Mouse (Mus musculus): Measurements from ENCODE around the gene Nudt7.

The Nudt7 gene

DNA sequence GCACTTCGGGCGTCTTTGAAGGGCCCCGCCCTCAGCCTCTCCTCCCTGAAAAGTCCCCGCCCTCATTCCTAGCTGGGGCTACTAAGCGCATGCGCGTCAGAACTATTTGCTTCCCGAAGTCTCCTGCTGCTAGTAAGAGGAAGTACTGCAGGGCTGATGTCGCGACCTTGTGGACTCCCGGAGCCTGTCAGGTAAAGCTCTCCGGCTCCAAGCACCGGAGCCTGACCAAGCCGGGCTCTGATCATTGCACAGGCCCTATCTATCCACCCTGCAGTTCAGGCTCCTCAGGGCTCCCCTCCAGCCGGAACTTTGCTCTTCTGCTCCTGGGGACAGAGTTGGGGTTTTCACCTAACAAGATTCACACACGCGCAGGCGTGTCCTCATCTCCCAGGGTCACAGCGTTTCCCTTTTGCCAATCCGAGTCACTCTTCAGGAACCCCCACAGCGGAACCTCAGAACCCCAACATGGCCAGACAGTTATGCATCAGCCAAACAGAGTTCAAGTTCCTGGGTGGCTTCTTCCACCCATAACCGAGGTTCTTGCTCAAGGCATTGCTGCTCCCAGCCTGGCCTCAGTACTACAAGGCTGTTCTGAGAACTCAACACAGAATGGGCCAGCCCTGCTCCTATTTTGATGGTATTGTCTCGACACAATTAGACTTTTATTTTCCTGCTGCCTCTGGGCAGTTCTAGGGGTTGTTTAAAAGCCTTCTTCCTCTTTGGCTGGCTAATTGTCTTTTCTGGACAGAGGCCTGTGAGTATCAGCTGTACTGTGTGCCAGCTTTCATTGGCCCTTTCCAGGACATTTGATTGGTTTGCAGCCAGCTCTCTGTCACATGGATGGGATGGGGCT, at the start of gene Nudt7:
Nudt7 (plus strand) TSS at position 48 of the 853 bp plus-strand sequence.
- DNase-seq: peak; percentile 57

GRCm38 (mm10) chr8:114087932-114088331, 45.4 kb upstream of the Nudt7 start:
- no peak for DNase-seq

DNA sequence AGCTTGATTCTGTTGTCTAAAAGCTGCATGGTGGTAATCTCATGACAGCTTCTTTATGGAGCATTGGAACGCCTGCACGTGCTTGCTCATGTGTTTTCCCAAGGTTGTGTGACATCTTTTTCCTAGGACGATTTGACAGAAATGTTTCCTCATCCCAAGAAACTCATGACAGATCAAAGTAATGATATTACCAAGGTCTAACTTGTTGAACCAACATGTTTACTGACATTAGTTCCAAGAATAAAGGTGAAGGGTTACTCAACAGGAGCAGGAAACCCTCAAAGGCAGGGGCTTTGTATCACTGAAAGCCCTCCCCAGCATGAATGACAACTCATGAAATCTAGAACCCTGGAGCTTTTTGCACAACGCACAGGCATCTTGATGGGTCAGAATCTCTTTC, 42.6 kb upstream of the Nudt7 start:
- DNase-seq: no peak

- DNase-seq: no peak
These were observed 40.0 kb upstream of the Nudt7 start for GRCm38 (mm10) chr8:114093321-114093720.

GRCm38 (mm10) chr8:114094526-114094925, 38.8 kb upstream of the Nudt7 start:
- DNase-seq: no peak

GRCm38 (mm10) chr8:114100561-114101206, 32.7 kb upstream of the Nudt7 start:
- DNase-seq: no peak

DNA sequence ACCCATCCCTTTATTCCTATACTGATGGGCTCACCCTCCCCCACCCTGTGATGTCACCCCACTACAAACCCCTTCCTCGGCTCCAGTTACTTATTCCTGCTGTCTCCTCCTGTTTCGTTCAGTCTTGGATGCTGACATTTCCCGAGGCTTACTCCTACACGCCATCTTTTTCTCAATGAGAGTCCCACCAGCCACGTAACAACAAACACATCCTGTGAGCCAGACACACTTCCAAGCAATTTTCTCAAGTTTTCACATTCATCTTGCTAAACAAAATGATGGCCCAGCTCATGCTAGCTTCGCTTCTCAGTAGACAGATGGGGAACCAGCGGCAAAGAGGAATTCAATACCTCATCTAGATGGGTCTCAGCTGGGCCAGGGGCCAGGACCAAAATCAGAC, 30.0 kb upstream of the Nudt7 start:
- DNase-seq: no peak

- DNase-seq: no peak
These were observed 27.4 kb upstream of the Nudt7 start for GRCm38 (mm10) chr8:114105971-114106370.

DNA sequence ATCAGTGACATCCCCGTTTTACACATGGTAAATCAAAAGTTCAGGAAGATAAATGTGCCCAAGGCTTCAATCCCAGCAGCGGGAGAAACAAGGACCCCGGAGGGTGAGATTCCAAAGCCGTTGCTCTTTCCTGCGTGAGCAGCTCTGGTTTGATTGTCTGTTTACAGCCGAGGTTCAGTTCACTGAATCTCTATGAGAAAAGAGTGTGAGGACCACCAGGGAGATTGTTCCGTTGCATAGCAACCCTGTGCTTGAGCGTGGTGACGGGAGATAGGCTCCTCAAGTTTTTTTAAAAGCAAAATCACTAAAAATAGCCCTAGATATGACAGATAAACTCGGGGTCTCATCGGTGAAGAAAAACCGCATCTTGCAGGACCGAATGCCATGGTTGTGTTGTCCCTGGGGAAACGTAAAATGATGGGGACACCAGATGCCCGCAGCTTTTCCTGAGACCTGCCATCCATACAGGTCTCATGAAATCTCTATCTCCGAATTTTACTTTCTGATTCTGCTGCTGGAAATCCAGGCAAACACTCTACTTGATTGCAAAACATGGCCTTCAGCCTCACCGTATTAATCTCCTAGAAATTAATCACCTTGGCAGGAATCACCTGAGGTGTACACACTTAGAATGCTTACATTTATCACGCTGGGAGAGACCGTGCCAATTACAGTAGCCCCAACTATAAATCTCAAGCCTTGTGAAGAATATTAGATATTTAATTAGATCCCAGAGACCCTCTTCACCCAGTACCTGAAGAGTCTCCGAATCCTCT, 23.8 kb upstream of the Nudt7 start:
- peak; percentile 14 for DNase-seq

- no peak for DNase-seq
These were observed 18.3 kb upstream of the Nudt7 start for GRCm38 (mm10) chr8:114115076-114115475.

DNA sequence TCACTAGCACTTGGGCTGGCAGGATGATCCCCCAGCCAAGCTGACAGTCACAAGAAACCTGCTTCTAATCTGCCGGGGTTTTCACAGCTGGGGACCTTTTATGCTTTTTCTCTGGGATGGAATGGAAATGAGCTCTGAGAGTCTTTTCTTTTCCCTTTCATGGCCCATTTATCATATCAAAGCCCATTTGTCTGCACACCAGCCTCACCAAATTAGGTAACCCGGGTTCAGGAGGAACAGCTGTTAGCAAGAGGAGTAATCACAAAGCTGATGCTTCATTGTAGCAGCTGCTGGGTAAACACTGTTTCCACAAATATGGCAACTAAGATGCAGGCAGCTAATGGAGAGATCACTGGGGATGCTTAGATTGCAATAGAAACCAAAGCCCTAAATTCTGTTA, 17.3 kb upstream of the Nudt7 start:
- no peak for DNase-seq

DNA sequence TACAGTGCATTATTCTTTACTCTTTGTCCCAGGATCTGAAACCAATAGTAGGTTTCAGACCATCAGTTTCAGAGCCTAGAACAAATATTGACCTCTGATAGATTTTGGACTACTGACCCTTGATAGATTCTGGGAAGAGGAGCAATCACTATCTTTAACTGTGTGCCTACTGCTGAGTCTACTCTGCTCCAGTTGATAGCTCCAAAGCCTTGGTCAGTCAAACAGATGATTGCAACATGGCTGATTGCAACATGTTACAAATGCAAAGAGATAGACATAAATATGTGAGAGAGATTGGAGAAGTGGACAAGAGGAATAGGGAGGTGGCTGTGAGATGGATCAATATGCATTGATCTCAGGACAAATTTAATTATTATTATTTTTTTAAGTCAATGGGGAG, 15.9 kb upstream of the Nudt7 start:
- DNase-seq: no peak

DNA sequence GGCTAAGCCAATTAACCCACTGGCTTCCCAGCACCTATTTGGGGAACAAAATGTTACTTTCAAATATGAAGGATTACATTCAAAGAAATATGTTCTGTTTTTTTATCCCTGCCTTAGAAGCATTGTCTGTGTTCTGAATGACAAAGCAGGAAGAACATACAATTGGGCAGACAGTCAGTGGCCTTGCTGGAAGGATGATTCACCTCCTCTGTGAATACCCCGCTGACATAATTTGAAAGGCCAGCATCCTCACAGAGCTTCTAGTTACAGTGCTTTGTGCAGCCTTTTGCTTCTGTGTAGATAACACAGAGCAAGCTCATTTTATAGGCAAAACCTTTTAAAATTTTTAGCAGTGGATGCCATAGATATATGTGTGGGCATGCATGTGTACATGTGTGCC, 11.6 kb upstream of the Nudt7 start:
- DNase-seq: no peak

DNA sequence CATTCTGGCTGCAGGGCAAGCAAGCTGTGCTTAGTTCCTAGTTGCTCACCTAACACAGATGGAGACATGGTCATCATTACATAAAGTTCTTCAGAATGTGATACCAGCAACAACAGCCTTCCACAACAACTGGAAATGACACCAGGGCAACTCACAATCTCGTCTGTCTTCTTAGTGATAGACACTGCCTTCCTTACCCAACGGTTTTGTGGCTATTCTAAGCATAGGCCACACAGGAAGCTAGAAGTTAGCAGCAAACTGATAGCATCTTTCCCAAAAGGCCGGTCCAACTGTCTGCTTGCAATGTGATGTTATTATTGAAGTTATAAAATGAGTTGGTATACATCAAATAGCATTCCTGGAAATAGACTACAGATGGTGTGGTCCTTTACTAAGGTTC, 9.7 kb upstream of the Nudt7 start:
- DNase-seq: no peak

DNA sequence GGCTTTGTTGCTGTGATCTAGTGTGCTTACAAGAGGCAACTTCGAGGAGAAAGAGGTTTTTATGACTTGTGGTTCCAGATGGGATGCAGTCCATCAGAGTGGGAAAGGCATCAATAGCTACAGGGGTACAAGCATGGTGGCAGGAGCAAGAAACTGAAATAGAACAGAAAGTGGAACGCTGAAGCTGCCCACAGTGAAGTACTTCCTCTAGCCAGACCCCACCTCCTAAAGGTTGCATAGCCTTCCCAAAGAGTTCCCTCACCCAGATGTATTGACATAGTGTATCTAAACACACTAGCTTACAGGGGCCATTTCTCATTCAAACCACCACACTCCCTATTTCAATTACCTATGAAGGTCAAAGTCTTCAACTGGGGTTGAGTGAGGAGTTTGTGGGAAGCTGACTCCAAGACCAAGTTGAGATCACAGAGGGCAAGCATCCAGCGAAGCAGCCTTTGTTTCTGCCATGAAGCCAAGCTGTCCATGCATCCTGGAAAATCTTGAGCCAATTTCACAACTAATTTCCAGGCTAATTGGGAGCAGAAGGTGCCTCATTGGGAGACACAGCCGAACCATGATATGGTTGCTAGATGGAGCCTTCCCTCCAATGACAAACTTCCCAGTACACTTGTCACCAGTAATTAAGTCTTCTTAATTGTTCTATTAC, 9.1 kb upstream of the Nudt7 start:
- no peak for DNase-seq

GRCm38 (mm10) chr8:114130838-114131237, 2.5 kb upstream of the Nudt7 start:
- DNase-seq: no peak

GRCm38 (mm10) chr8:114131421-114131820, 1.9 kb upstream of the Nudt7 start:
- DNase-seq: no peak

GRCm38 (mm10) chr8:114133050-114133509, 277 bp upstream of the Nudt7 start:
- DNase-seq: no peak

DNA sequence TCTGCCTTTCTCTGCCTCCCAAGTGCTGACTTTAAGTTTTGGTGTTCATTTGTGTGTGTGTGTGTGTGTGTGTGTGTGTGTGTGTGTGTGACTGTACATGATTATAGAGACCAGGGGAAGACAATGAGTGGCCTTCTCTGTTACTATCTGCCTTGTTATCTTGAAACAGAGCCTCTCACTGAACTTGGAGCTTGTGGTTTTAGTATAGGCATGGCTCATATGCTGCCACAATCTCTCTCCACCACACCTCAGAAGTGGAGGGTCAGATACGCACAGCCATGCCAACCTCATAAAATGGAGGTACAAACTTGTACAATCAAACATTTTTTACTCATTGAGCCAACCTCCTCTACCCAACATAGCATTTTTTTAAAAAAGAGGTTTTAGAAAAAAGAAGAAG, 3.4 kb downstream of the Nudt7 start:
- DNase-seq: no peak

DNA sequence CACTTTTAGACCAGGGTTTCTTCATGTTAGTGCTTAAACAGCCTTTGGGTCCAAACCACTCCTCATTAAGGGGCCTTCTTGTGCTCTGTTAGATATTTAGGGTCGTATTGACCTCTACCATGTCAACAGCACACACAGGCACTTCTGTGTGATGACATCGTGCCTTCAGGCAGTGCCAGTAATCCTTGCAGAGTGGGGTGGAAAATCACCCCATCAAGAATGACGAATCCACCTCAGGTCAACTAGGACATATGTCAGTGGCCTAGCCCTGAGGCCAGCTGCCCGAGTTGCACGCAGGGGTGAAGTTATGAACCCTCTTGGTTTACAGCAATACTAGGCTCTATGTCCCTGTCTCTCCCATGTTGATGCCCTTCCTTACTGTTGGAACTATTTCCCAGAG, 3.8 kb downstream of the Nudt7 start:
- no peak for DNase-seq

DNA sequence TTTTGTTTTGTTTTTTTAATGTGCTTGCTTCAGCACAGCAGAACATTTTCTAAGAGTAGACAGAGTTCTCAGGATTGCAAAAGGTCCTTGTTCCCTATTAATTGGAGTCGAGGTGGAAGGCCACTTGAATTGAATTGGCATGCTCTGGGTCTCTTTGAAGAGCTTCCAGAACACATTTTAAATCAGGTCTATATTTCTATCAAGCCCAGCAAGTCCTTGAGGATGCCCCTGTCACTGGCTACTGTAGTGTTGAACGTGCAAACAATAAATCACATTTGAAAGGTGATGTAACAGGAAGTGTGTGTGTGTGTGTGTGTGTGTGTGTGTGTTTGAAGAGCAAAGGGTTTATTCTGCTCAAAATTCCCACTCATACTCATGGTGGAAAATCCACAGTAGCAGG, 7.1 kb downstream of the Nudt7 start:
- DNase-seq: no peak

DNA sequence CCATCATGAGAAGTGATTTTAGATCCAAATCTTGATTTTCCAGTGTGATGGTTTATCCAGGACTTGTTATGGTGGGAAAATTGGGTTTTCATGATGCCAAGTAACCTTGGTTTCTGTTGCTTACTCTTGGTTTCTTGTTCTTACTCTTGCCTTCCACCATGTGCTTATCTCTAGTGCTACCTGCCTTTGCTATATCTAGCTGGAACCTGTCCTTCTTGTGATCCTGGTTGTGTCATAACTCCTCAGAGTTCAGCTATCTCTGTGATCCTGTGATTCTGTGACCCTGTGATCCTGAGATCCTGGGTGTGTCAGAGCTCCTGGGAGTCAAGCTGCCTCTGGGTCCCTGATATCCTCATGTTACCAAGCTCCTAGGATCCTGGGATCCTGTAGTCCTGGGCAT, 8.8 kb downstream of the Nudt7 start:
- DNase-seq: no peak

- no peak for DNase-seq
These were observed 10.4 kb downstream of the Nudt7 start for GRCm38 (mm10) chr8:114143645-114144290.

All from right cerebral cortex, postnatal 4 days (tissue).